Comparison of ENCODE assay signal across 23 mouse cellular contexts in genomic region chr15:79235268-79235667, GRCm38 (mm10). TPM values are rescaled to one million over a fixed set of nuclear protein-coding genes. Genes with fewer than 3 reads are reported as not detected.
A peak's percentile ranks its signal among the peaks of the same experiment; 100 is the strongest.
DNase-seq lines count a peak whose midpoint lies in the region; ATAC-seq lines count a peak whose summit lies in the region.
"Had no signal": no experiment of that assay in that cellular context is flagged by ENCODE, and none has a peak within 500 bp of the region (broad histone marks: within the 10 kb centered on the region; RNA-seq: fewer than 3 reads in every experiment).

No protein-coding gene starts in this region.

- H3K36me3 ChIP-seq in heart, embryonic 15.5 days, result peaks cover 28% of the 10 kb centered on the region
- peaks cover 11% of the 10 kb centered on the region for H3K36me3 ChIP-seq in heart, embryonic 11.5 days (ENCODE audit: control insufficient read depth, insufficient read depth, low read length)
- H3K36me3 ChIP-seq in limb, embryonic 15.5 days, result peaks cover 70% of the 10 kb centered on the region
- H3K36me3 ChIP-seq in limb, embryonic 10.5 days, result peaks cover 84% of the 10 kb centered on the region
- peaks cover 24% of the 10 kb centered on the region; the same call in 1 of the 2 replicates for H3K36me3 ChIP-seq in intestine, embryonic 15.5 days
- peaks cover 10% of the 10 kb centered on the region; the same call in 1 of the 2 replicates for H3K36me3 ChIP-seq in stomach, embryonic 16.5 days (ENCODE audit: control insufficient read depth, insufficient read depth, low read length)
- H3K36me3 ChIP-seq in kidney, embryonic 16.5 days (ENCODE audit: insufficient read depth, low read length), result peaks cover 42% of the 10 kb centered on the region

- H3K9ac ChIP-seq in heart, embryonic 15.5 days, result no peak overlapping the region; the same call in 1 of the 2 replicates
- no peak overlapping the region for H3K9ac ChIP-seq in heart, embryonic 11.5 days (ENCODE audit: low read depth, low read length)
- H3K9ac ChIP-seq in limb, embryonic 15.5 days, result no peak overlapping the region
- no peak overlapping the region for H3K9ac ChIP-seq in intestine, embryonic 15.5 days
- H3K9ac ChIP-seq in stomach, embryonic 16.5 days (ENCODE audit: low read length), result 0 out of 2 replicates have a peak overlapping the region, but pooled peaks have one; percentile 6
- no peak overlapping the region for H3K9ac ChIP-seq in kidney, embryonic 16.5 days (replicated peaks; ENCODE audit: low read length)
- H3K9ac ChIP-seq: hindbrain, embryonic 15.5 days had no signal

- WGBS in heart, embryonic 15.5 days, result 32% methylated on average over 9 of the region's 9 CpGs
- 67% methylated on average over 9 of the region's 9 CpGs for WGBS in heart, embryonic 11.5 days (ENCODE audit: insufficient replicate concordance)
- WGBS in limb, embryonic 15.5 days, result 70% methylated on average over 9 of the region's 9 CpGs
- 95% methylated on average over 9 of the region's 9 CpGs for WGBS in limb, embryonic 10.5 days
- WGBS in intestine, embryonic 15.5 days, result 74% methylated on average over 9 of the region's 9 CpGs
- WGBS in stomach, embryonic 16.5 days, result 61% methylated on average over 9 of the region's 9 CpGs
- 77% methylated on average over 9 of the region's 9 CpGs for WGBS in kidney, embryonic 16.5 days

- H3K27ac ChIP-seq in heart, embryonic 15.5 days, result peak overlapping the region; percentile 50
- H3K27ac ChIP-seq in heart, embryonic 11.5 days (ENCODE audit: low read depth, low read length), result no peak overlapping the region
- peak overlapping the region; percentile 33; the same call in 1 of the 2 replicates for H3K27ac ChIP-seq in limb, embryonic 15.5 days
- no peak overlapping the region for H3K27ac ChIP-seq in limb, embryonic 10.5 days
- 0 out of 2 replicates have a peak overlapping the region, but pooled peaks have one; percentile 29 for H3K27ac ChIP-seq in intestine, embryonic 15.5 days
- peak overlapping the region; percentile 54; the same call in 1 of the 2 replicates for H3K27ac ChIP-seq in stomach, embryonic 16.5 days (ENCODE audit: low read length)
- no peak overlapping the region for H3K27ac ChIP-seq in kidney, embryonic 16.5 days (ENCODE audit: low read length)
- H3K27ac ChIP-seq: hindbrain, embryonic 15.5 days; layer of hippocampus, adult 2 months had no signal

- H3K27me3 ChIP-seq in heart, embryonic 15.5 days, result no peaks in the 10 kb centered on the region
- H3K27me3 ChIP-seq in heart, embryonic 11.5 days (ENCODE audit: control insufficient read depth, insufficient read depth, low read length), result no peaks in the 10 kb centered on the region
- no peaks in the 10 kb centered on the region for H3K27me3 ChIP-seq in limb, embryonic 15.5 days
- H3K27me3 ChIP-seq in limb, embryonic 10.5 days (ENCODE audit: low read depth, poor library complexity, severe bottlenecking), result no peaks in the 10 kb centered on the region
- H3K27me3 ChIP-seq in intestine, embryonic 15.5 days (replicated peaks), result no peaks in the 10 kb centered on the region
- H3K27me3 ChIP-seq in stomach, embryonic 16.5 days (ENCODE audit: control insufficient read depth, insufficient read depth, low read length), result no peaks in the 10 kb centered on the region
- H3K27me3 ChIP-seq in kidney, embryonic 16.5 days (ENCODE audit: insufficient read depth, low read length), result no peaks in the 10 kb centered on the region
- H3K27me3 ChIP-seq: hindbrain, embryonic 15.5 days had no signal

- no peak overlapping the region for H3K4me3 ChIP-seq in heart, embryonic 15.5 days
- H3K4me3 ChIP-seq in heart, embryonic 11.5 days (ENCODE audit: low read depth, low read length), result no peak overlapping the region
- no peak overlapping the region for H3K4me3 ChIP-seq in limb, embryonic 15.5 days
- H3K4me3 ChIP-seq in limb, embryonic 10.5 days, result no peak overlapping the region
- H3K4me3 ChIP-seq in intestine, embryonic 15.5 days (replicated peaks), result no peak overlapping the region
- no peak overlapping the region for H3K4me3 ChIP-seq in stomach, embryonic 16.5 days (replicated peaks; ENCODE audit: low read length)
- H3K4me3 ChIP-seq in kidney, embryonic 16.5 days (ENCODE audit: low read length), result no peak overlapping the region
- H3K4me3 ChIP-seq: erythroblast, embryonic 14.5 days; hindbrain, embryonic 15.5 days; layer of hippocampus, adult 2 months; myocyte had no signal

- no peak for DNase-seq in limb, embryonic 10.5 days (ENCODE audit: low spot score)
- DNase-seq: B cell, adult 2 months; cerebellum, adult 8-10 months; gastrocnemius, postnatal 10 days; kidney, postnatal 14 days; layer of hippocampus, postnatal 36 days; lung, adult 18-20 months; lung, postnatal 14 days; midbrain, embryonic 14.5 days; thymus, adult 18-20 months; thymus, postnatal 4 days had no signal

- ATAC-seq in heart, embryonic 15.5 days (replicated peaks; ENCODE audit: insufficient number of reproducible peaks, insufficient read depth, low FRiP score, low read depth), result peak; percentile 84
- no peak for ATAC-seq in heart, embryonic 11.5 days (replicated peaks; ENCODE audit: insufficient number of reproducible peaks, low FRiP score, low TSS enrichment)
- ATAC-seq in limb, embryonic 15.5 days (ENCODE audit: insufficient number of reproducible peaks, low FRiP score, low TSS enrichment, low read depth), result no peak
- ATAC-seq in intestine, embryonic 15.5 days, result peak; percentile 56; the same call in 1 of the 2 replicates
- ATAC-seq in stomach, embryonic 16.5 days (ENCODE audit: insufficient read depth, low FRiP score), result peak; percentile 59; the same call in 1 of the 2 replicates
- no peak for ATAC-seq in kidney, embryonic 16.5 days (ENCODE audit: low FRiP score, low TSS enrichment)
- ATAC-seq: forebrain, embryonic 14.5 days had no signal

- no peaks in the 10 kb centered on the region for H3K9me3 ChIP-seq in heart, embryonic 15.5 days (replicated peaks)
- H3K9me3 ChIP-seq in heart, embryonic 11.5 days (replicated peaks; ENCODE audit: control insufficient read depth, low read length), result no peaks in the 10 kb centered on the region
- H3K9me3 ChIP-seq in limb, embryonic 15.5 days, result no peaks in the 10 kb centered on the region
- H3K9me3 ChIP-seq in limb, embryonic 10.5 days (replicated peaks), result no peaks in the 10 kb centered on the region
- H3K9me3 ChIP-seq in intestine, embryonic 15.5 days, result no peaks in the 10 kb centered on the region
- H3K9me3 ChIP-seq in stomach, embryonic 16.5 days (replicated peaks; ENCODE audit: control insufficient read depth, low read length), result no peaks in the 10 kb centered on the region
- no peaks in the 10 kb centered on the region for H3K9me3 ChIP-seq in kidney, embryonic 16.5 days (ENCODE audit: low read length)
- H3K9me3 ChIP-seq: hindbrain, embryonic 15.5 days had no signal

- no peak overlapping the region for H3K4me2 ChIP-seq in heart, embryonic 15.5 days
- H3K4me2 ChIP-seq in heart, embryonic 11.5 days, result no peak overlapping the region
- no peak overlapping the region for H3K4me2 ChIP-seq in limb, embryonic 15.5 days
- H3K4me2 ChIP-seq in intestine, embryonic 15.5 days (replicated peaks), result no peak overlapping the region
- H3K4me2 ChIP-seq in stomach, embryonic 16.5 days (ENCODE audit: low read depth, low read length), result no peak overlapping the region
- H3K4me2 ChIP-seq in kidney, embryonic 16.5 days (replicated peaks; ENCODE audit: low read depth, low read length), result no peak overlapping the region
- H3K4me2 ChIP-seq: hindbrain, embryonic 15.5 days had no signal

- peaks cover 17% of the 10 kb centered on the region for H3K4me1 ChIP-seq in heart, embryonic 15.5 days (replicated peaks)
- H3K4me1 ChIP-seq in heart, embryonic 11.5 days (ENCODE audit: control insufficient read depth, insufficient read depth, low read length), result no peaks in the 10 kb centered on the region
- H3K4me1 ChIP-seq in limb, embryonic 15.5 days, result no peaks in the 10 kb centered on the region
- peaks cover 2% of the 10 kb centered on the region; the same call in 1 of the 2 replicates for H3K4me1 ChIP-seq in limb, embryonic 10.5 days
- H3K4me1 ChIP-seq in intestine, embryonic 15.5 days (replicated peaks), result 0 out of 2 replicates have a peak, but pooled peaks cover 10% of the 10 kb centered on the region
- H3K4me1 ChIP-seq in stomach, embryonic 16.5 days (ENCODE audit: control insufficient read depth, insufficient read depth, low read length), result peaks cover 3% of the 10 kb centered on the region; the same call in 1 of the 2 replicates
- H3K4me1 ChIP-seq in kidney, embryonic 16.5 days (ENCODE audit: insufficient read depth, low read length), result no peaks in the 10 kb centered on the region

RNA-seq across cellular contexts. Expression of gene Gm49486, which starts 6.1 kb away (rescaled TPM):
- 0.61 and 0.73 TPM in 2 replicates for polyA plus RNA-seq in heart, embryonic 15.5 days (2015; fragmentation: Nextera tagmentation; extraction: Ambion mirVana)
- 0.59 and 0.64 TPM in 2 replicates for polyA plus RNA-seq in heart, embryonic 11.5 days (2014; fragmentation: Nextera tagmentation; extraction: Ambion mirVana)
- 1.1 and 1.2 TPM in 2 replicates for polyA plus RNA-seq in limb, embryonic 15.5 days (2015; fragmentation: Nextera tagmentation; extraction: Ambion mirVana)
- 0.11 and 0.48 TPM in 2 replicates for polyA plus RNA-seq in limb, embryonic 10.5 days (2016; fragmentation: Nextera tagmentation; extraction: Ambion mirVana)
- 0.27 and 0.35 TPM in 2 replicates for polyA plus RNA-seq in intestine, embryonic 15.5 days (2015; fragmentation: Nextera tagmentation; extraction: Ambion mirVana)
- polyA plus RNA-seq in stomach, embryonic 16.5 days (2015; fragmentation: Nextera tagmentation; extraction: Ambion mirVana), result 0.23 and 0.55 TPM in 2 replicates
- 0.55 and 0.72 TPM in 2 replicates for polyA plus RNA-seq in kidney, embryonic 16.5 days (2015; fragmentation: Nextera tagmentation; extraction: Ambion mirVana)
- polyA plus RNA-seq: erythroblast, embryonic 14.5 days had no signal

RNA-seq across cellular contexts. Expression of gene Pick1, which starts 6.3 kb away (rescaled TPM):
- 29.5 and 39.9 TPM in 2 replicates for polyA plus RNA-seq in heart, embryonic 15.5 days (2015; fragmentation: Nextera tagmentation; extraction: Ambion mirVana)
- polyA plus RNA-seq in heart, embryonic 11.5 days (2014; fragmentation: Nextera tagmentation; extraction: Ambion mirVana), result 17.6 and 19.3 TPM in 2 replicates
- polyA plus RNA-seq in limb, embryonic 15.5 days (2015; fragmentation: Nextera tagmentation; extraction: Ambion mirVana), result 43.8 and 45.8 TPM in 2 replicates
- 38.3 and 52.5 TPM in 2 replicates for polyA plus RNA-seq in limb, embryonic 10.5 days (2016; fragmentation: Nextera tagmentation; extraction: Ambion mirVana)
- 44.2 and 50.1 TPM in 2 replicates for polyA plus RNA-seq in intestine, embryonic 15.5 days (2015; fragmentation: Nextera tagmentation; extraction: Ambion mirVana)
- polyA plus RNA-seq in stomach, embryonic 16.5 days (2015; fragmentation: Nextera tagmentation; extraction: Ambion mirVana), result 55.0 and 58.7 TPM in 2 replicates
- 56.9 and 57.8 TPM in 2 replicates for polyA plus RNA-seq in kidney, embryonic 16.5 days (2015; fragmentation: Nextera tagmentation; extraction: Ambion mirVana)

RNA-seq across cellular contexts. Expression of gene Slc16a8, which starts 19.3 kb away (rescaled TPM):
- 0.60 TPM in 2 replicates for polyA plus RNA-seq in heart, embryonic 15.5 days (2015; fragmentation: Nextera tagmentation; extraction: Ambion mirVana)
- 0.17 TPM in 1 of 2 replicates, not detected in the other for polyA plus RNA-seq in heart, embryonic 11.5 days (2014; fragmentation: Nextera tagmentation; extraction: Ambion mirVana)
- polyA plus RNA-seq in limb, embryonic 15.5 days (2015; fragmentation: Nextera tagmentation; extraction: Ambion mirVana), result 0.12 and 0.36 TPM in 2 replicates
- 0.16 TPM in 1 of 2 replicates, not detected in the other for polyA plus RNA-seq in limb, embryonic 10.5 days (2016; fragmentation: Nextera tagmentation; extraction: Ambion mirVana)
- polyA plus RNA-seq in intestine, embryonic 15.5 days (2015; fragmentation: Nextera tagmentation; extraction: Ambion mirVana), result 0.16 TPM in 1 of 2 replicates, not detected in the other
- 0.15 TPM in 1 of 2 replicates, not detected in the other for polyA plus RNA-seq in stomach, embryonic 16.5 days (2015; fragmentation: Nextera tagmentation; extraction: Ambion mirVana)
- polyA plus RNA-seq in kidney, embryonic 16.5 days (2015; fragmentation: Nextera tagmentation; extraction: Ambion mirVana), result 0.24 and 0.30 TPM in 2 replicates
- polyA plus RNA-seq: embryonic facial prominence, embryonic 11.5 days; erythroblast, embryonic 14.5 days had no signal

RNA-seq across cellular contexts. Expression of gene Baiap2l2, which starts 50.1 kb away (rescaled TPM):
- 9.8 and 9.9 TPM in 2 replicates for polyA plus RNA-seq in heart, embryonic 15.5 days (2015; fragmentation: Nextera tagmentation; extraction: Ambion mirVana)
- polyA plus RNA-seq in heart, embryonic 11.5 days (2014; fragmentation: Nextera tagmentation; extraction: Ambion mirVana), result 11.1 and 14.0 TPM in 2 replicates
- 17.2 and 19.7 TPM in 2 replicates for polyA plus RNA-seq in limb, embryonic 15.5 days (2015; fragmentation: Nextera tagmentation; extraction: Ambion mirVana)
- polyA plus RNA-seq in limb, embryonic 10.5 days (2016; fragmentation: Nextera tagmentation; extraction: Ambion mirVana), result 2.6 and 3.1 TPM in 2 replicates
- polyA plus RNA-seq in intestine, embryonic 15.5 days (2015; fragmentation: Nextera tagmentation; extraction: Ambion mirVana), result 12.3 and 14.7 TPM in 2 replicates
- polyA plus RNA-seq in stomach, embryonic 16.5 days (2015; fragmentation: Nextera tagmentation; extraction: Ambion mirVana), result 7.1 and 7.3 TPM in 2 replicates
- polyA plus RNA-seq in kidney, embryonic 16.5 days (2015; fragmentation: Nextera tagmentation; extraction: Ambion mirVana), result 12.5 and 17.7 TPM in 2 replicates
- polyA plus RNA-seq: erythroblast, embryonic 14.5 days had no signal

Comparison
In these comparisons a context has a peak if more than half of its experiments do, and no peak if none do; other contexts are left out.
1. ATAC-seq: peak in heart, embryonic 15.5 days (single experiment), intestine, embryonic 15.5 days (single experiment) and stomach, embryonic 16.5 days (single experiment); none in heart, embryonic 11.5 days (single experiment), limb, embryonic 15.5 days (single experiment) and kidney, embryonic 16.5 days (single experiment).
2. H3K27ac ChIP-seq: peak in heart, embryonic 15.5 days (single experiment), limb, embryonic 15.5 days (single experiment), intestine, embryonic 15.5 days (single experiment) and stomach, embryonic 16.5 days (single experiment); none in heart, embryonic 11.5 days (single experiment), limb, embryonic 10.5 days (single experiment) and kidney, embryonic 16.5 days (single experiment).